Mouse (Mus musculus) right cerebral cortex, adult 2 months (tissue): ENCODE data around the gene Mrpl14.

Experiments
- DNase-seq, 2 experiments: peaks; one replicate each; pipeline ENCODE4 v3.0.0; 2021 to 2022; ENCODE audit warnings: low spot score in 2 of 2

Gene Mrpl14

DNA sequence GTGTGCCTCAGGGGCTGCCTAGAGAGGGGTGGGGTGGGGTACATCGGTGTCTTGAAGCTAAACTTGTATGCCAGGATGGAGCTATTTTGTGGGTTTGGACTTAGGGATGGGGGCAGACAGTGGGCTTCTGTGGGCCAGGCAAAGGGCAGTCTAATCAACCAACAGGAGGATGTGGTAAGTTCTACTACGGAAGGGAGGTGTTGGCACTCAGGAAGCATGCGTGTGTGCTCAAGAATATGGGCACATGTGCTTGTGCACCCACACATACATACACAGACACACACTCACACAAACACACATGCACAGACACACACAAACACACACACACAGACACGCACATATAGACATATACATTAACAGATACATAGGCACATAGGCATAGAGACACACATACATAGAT, 61.2 kb downstream of the Mrpl14 start:
- DNase-seq: no peak
